Mouse (Mus musculus) central nervous system, embryonic 14 days (tissue): ENCODE data around the gene Prl7d1. TPM values are rescaled to one million over a fixed set of nuclear protein-coding genes. Genes with fewer than 3 reads are reported as not detected.

Experiments used
- polyA plus RNA-seq: library from polyadenylated mRNA; depleted of rRNA; stranded (reverse); fragments of >200 nt; gene quantifications from 2 replicates; pipeline ENCODE4 v1.2.3, GENCODE M21; 2012; rRNA removed

Prl7d1 gene
- not detected in 2 replicates for polyA plus RNA-seq

GRCm38 (mm10) chr13:27716636-27717035 is at the start of gene Prl7d1:
Gene Prl7d1 (minus strand): TSS chr13:27716736.

GRCm38 (mm10) chr13:27667936-27668335 is 48.6 kb downstream of the Prl7d1 start, which contains the start of gene Prl7a2:
Gene Prl7a2 (minus strand): TSS chr13:27668036.

Other genes starting within 250 kb of the Prl7d1 start
- not detected in 2 replicates for gene Prl8a8, start 203.5 kb downstream of the Prl7d1 start, polyA plus RNA-seq
- not detected in 2 replicates for gene Prl8a9, start 152.1 kb downstream of the Prl7d1 start, polyA plus RNA-seq
- gene Prl8a1, start 134.6 kb downstream of the Prl7d1 start, polyA plus RNA-seq, result not detected in 2 replicates
- not detected in 2 replicates for gene Prl7b1, start 106.2 kb downstream of the Prl7d1 start, polyA plus RNA-seq
- gene Prl7a1, start 74.2 kb downstream of the Prl7d1 start, polyA plus RNA-seq, result not detected in 2 replicates
- gene Prl7a2, start 48.7 kb downstream of the Prl7d1 start, polyA plus RNA-seq, result not detected in 2 replicates
- not detected in 2 replicates for gene Prl7c1, start 64.1 kb upstream of the Prl7d1 start, polyA plus RNA-seq
- not detected in 2 replicates for gene Prl2a1, start 84.9 kb upstream of the Prl7d1 start, polyA plus RNA-seq
- gene Prl2c1, start 132.6 kb upstream of the Prl7d1 start, polyA plus RNA-seq, result not detected in 2 replicates